Mouse (Mus musculus): ENCODE data around the gene Card10.

DNA sequence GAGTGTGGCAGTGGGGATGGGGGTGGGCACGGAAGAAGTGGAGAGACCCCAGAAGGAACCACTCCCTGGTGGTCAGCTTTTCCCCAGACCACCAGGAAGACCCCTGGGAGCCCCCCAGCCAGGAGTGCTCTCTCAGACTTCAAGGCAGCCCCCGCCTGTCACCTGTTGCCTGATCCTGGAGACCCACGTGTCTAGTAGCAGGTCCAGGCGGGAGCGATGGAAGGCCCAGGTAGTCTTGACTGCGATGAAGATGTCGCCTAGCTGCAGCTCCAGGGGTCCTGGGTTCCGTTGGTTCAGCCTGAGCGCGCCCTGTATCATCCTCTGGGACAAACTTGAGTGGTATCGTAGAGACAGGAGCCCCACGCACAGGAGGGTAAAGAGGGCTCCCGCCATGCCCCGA, 30.0 kb downstream of the Card10 start:
- TF ChIP-seq POLR2A (IDR thresholded peaks at IDR 0.05; ENCODE audit: borderline replicate concordance, control insufficient read depth, low read depth, low read length) (no peak), CTCF (IDR thresholded peaks at IDR 0.05; ENCODE audit: control insufficient read depth, insufficient read depth, low read length) (no peak)

Measured in bone marrow, adult 2 months (tissue).